Mouse (Mus musculus): ENCODE results near the gene Lin7a.

The Lin7a gene

GRCm38 (mm10) chr10:107449496-107450330 is 178.2 kb downstream of the Lin7a start:
- DNase-seq (ENCODE audit: low spot score in 2 of 2), result no peak

- DNase-seq (ENCODE audit: low spot score in 2 of 2), result no peak
These were observed 196.3 kb downstream of the Lin7a start for GRCm38 (mm10) chr10:107467819-107468218.

Data from urinary bladder, postnatal 4 days (tissue).